Mouse (Mus musculus): ENCODE results near the gene Mr1.

- no peak for TF ChIP-seq POLR2A (IDR thresholded peaks at IDR 0.05; ENCODE audit: control insufficient read depth, low read depth, low read length)
- TF ChIP-seq CTCF (IDR thresholded peaks at IDR 0.05; ENCODE audit: control insufficient read depth, insufficient read depth, insufficient replicate concordance, low read depth, low read length): no peak
Observed at GRCm38 (mm10) chr1:155106310-155106709, 40.3 kb downstream of the Mr1 start.
